Mouse (Mus musculus): ENCODE results near the gene Arhgap40. TPM values are rescaled to one million over a fixed set of nuclear protein-coding genes. Genes with fewer than 3 reads are reported as not detected.

Gene Arhgap40
- 0.11 and 0.15 TPM in 2 replicates for polyA plus RNA-seq (2014; fragmentation: Nextera tagmentation; extraction: Ambion mirVana)

DNA sequence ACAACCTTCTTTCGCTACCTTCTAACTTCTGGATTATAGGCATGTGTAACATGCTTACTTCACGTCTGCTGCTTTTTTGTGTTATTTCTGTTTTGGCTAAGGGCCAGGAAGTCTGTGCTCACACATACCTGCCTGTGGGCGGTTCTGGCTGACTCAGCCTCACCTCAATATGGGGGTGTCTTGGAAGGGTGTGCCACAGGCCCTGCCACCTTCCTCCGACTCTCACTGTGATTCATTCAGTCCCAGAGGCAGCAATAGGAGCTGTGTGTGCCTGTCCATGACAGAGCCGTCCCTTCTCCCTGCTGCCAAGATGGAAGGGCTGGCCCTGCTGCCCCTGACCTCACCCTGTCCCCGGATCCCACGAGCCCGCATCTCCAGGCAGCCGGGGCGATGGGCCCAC, at the start of gene Arhgap40:
Arhgap40 (plus strand) TSS at position 269 of the 400 bp plus-strand sequence.
- no peak within 1 kb of the TSS for H3K4me2 ChIP-seq (ENCODE audit: low read length)
- DNase-seq (ENCODE audit: low spot score) (no peak), ATAC-seq (replicated peaks; ENCODE audit: low FRiP score, low TSS enrichment, low read depth) (no peak)
- 82% methylated on average over 10 of the region's 10 CpGs for WGBS
- H3K4me3 ChIP-seq (ENCODE audit: low read depth, low read length), result no peak within 1 kb of the TSS
- H3K4me1 ChIP-seq (replicated peaks; ENCODE audit: control insufficient read depth, insufficient read depth, low read length), result no peaks in the 10 kb centered on the region
- H3K9ac ChIP-seq (ENCODE audit: low read length), result no peak within 1 kb of the TSS
- no peak within 1 kb of the TSS for H3K27ac ChIP-seq (ENCODE audit: low read depth)
- no peaks in the 10 kb centered on the region for H3K36me3 ChIP-seq (ENCODE audit: control insufficient read depth, insufficient read depth, low read length)
- H3K9me3 ChIP-seq (ENCODE audit: control insufficient read depth, low read length), result no peaks in the 10 kb centered on the region
- no peaks in the 10 kb centered on the region for H3K27me3 ChIP-seq (replicated peaks; ENCODE audit: control insufficient read depth, insufficient read depth, low read length)

DNA sequence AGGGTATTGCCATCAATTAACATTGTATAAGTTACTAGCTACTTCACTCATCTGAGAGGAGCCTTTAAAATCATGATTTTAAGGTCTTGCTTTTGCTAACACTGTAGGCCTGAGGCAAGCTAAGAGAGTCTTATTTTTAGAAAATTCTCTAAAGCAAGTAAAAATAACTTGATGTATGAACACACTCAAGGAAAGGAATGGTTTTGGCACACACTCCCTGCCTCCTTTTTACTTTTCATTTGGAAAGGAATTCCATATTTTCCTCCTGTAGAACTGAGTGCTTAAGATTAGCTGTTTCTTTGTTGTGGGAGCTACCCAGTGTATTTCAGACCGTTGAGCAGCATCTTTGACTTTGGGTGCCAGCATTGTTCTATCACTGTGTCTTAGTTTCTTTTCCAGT, 38.4 kb upstream of the Arhgap40 start:
- Histone ChIP-seq H3K9ac (ENCODE audit: low read length) (no peak overlapping the region), H3K4me1 (replicated peaks; ENCODE audit: control insufficient read depth, insufficient read depth, low read length) (no peaks in the 10 kb centered on the region), H3K4me3 (ENCODE audit: low read depth, low read length) (no peak overlapping the region), H3K9me3 (ENCODE audit: control insufficient read depth, low read length) (no peaks in the 10 kb centered on the region), H3K27me3 (replicated peaks; ENCODE audit: control insufficient read depth, insufficient read depth, low read length) (no peaks in the 10 kb centered on the region), H3K27ac (ENCODE audit: low read depth) (no peak overlapping the region), H3K4me2 (ENCODE audit: low read length) (no peak overlapping the region), H3K36me3 (ENCODE audit: control insufficient read depth, insufficient read depth, low read length) (peaks cover 79% of the 10 kb centered on the region)
- WGBS, result 90% methylated on average over 1 of the region's 1 CpGs
- no peak for DNase-seq (ENCODE audit: low spot score)
- ATAC-seq (replicated peaks; ENCODE audit: low FRiP score, low TSS enrichment, low read depth), result no peak

DNA sequence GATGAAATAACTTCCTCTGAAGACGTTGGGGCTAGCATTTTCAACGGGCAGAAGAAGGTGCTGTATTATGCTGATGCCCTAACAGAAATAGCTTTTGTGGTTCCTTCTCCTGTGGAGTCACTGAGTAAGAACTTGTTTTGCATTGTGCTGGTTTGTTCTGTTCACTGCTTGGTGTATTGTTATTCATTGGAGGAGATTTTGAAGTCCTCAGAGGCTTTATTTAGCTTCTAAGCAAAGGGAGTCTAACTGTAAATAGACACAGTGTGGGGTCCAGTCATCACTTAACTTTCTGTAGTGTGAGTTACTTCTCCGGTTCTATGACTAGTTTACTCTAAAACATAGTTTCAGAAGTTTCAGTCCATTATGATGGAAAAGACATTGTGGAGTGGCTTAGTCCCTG, 35.0 kb upstream of the Arhgap40 start:
- H3K27me3 ChIP-seq (replicated peaks; ENCODE audit: control insufficient read depth, insufficient read depth, low read length), result no peaks in the 10 kb centered on the region
- H3K9me3 ChIP-seq (ENCODE audit: control insufficient read depth, low read length), result no peaks in the 10 kb centered on the region

DNA sequence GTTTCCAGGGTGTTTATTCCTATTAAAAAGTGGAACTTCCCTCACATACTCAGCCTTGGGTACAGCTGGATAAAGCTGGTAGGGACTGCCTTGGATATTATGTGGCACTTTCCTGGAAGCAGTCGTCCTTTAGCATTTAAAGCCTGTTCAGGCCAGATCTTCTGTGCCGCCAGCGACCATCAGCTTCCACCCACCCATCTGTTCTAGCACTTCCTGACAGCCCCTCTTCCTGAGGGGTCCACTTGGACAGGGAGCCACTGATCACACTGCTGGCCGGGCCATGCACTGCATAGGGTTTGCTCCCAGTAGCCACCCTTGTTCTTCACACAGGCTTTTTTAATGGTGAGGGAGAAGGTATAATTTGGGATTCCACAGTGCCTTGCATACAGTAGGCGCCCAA, 14.1 kb upstream of the Arhgap40 start:
- no peak for ATAC-seq (replicated peaks; ENCODE audit: low FRiP score, low TSS enrichment, low read depth)
- whole genome bisulfite sequencing, result 81% methylated on average over 5 of the region's 5 CpGs
- Histone ChIP-seq H3K27ac (ENCODE audit: low read depth) (no peak overlapping the region), H3K9ac (ENCODE audit: low read length) (no peak overlapping the region), H3K36me3 (ENCODE audit: control insufficient read depth, insufficient read depth, low read length) (peaks cover 48% of the 10 kb centered on the region), H3K4me3 (ENCODE audit: low read depth, low read length) (no peak overlapping the region), H3K4me2 (ENCODE audit: low read length) (no peak overlapping the region), H3K4me1 (replicated peaks; ENCODE audit: control insufficient read depth, insufficient read depth, low read length) (no peaks in the 10 kb centered on the region), H3K27me3 (replicated peaks; ENCODE audit: control insufficient read depth, insufficient read depth, low read length) (no peaks in the 10 kb centered on the region), H3K9me3 (ENCODE audit: control insufficient read depth, low read length) (no peaks in the 10 kb centered on the region)
- no peak for DNase-seq (ENCODE audit: low spot score)

More for the DNA sequence above, 35.0 kb upstream of the Arhgap40 start:
- WGBS, result 80% methylated on average over 3 of the region's 3 CpGs
- peaks cover 86% of the 10 kb centered on the region for H3K36me3 ChIP-seq (ENCODE audit: control insufficient read depth, insufficient read depth, low read length)
- ATAC-seq (replicated peaks; ENCODE audit: low FRiP score, low TSS enrichment, low read depth) (no peak), DNase-seq (ENCODE audit: low spot score) (no peak)
- H3K27ac ChIP-seq (ENCODE audit: low read depth), result no peak overlapping the region
- H3K4me1 ChIP-seq (replicated peaks; ENCODE audit: control insufficient read depth, insufficient read depth, low read length), result no peaks in the 10 kb centered on the region
- no peak overlapping the region for H3K9ac ChIP-seq (ENCODE audit: low read length)
- H3K4me3 ChIP-seq (ENCODE audit: low read depth, low read length), result no peak overlapping the region
- no peak overlapping the region for H3K4me2 ChIP-seq (ENCODE audit: low read length)

DNA sequence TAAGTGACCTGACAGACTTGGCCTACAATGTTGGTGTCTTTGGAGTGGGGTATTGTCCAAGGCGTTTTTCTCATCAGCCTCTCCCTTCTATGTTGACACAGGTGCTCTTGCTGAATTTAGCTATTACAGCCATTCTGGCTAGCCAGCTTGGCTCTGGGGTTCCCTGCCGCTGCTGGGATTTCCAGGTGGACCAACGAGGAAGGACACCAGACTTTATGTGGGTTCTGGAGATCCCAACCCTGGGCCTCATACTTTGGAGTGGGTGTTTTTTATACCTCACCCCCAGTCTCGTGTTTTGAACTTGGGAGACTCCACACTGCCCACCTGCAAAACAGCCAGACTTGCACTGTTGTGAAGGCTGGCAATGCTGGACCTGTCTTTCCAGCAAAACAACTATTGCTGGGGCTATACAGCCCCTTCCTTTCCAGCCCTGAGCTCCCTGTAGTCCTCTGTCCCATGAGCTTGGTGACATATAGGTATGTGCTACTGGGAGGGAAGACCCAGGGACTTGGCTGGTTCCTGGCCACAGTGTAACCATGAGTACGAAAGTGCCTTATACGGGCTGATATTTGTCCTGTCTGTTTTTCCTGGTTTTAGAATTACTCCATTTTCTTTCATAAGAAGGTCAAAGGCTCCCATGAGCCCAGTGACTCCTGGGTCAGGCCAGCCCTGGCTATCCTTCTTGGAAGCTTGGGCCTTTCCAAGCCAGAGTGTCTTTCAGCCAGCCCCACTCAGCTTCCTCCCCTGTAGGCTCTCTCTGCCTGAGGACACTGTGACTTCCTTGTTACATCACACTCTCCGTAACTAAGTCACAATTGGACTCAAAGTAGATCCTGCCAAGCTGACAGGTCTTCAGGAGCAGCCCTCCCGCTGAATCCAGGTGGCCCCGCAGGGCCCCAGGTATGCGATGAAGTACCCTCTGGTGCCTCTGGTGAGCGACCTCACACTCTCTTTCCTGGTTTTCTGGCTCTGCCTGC, 10.5 kb upstream of the Arhgap40 start, which contains the start of gene Adig:
Adig (plus strand) TSS at position 777 of the 977 bp plus-strand sequence.
- H3K4me2 ChIP-seq (ENCODE audit: low read length), result no peak within 1 kb of the TSS
- H3K4me3 ChIP-seq (ENCODE audit: low read depth, low read length), result no peak within 1 kb of the TSS
- H3K27me3 ChIP-seq (replicated peaks; ENCODE audit: control insufficient read depth, insufficient read depth, low read length), result no peaks in the 10 kb centered on the region
- H3K4me1 ChIP-seq (replicated peaks; ENCODE audit: control insufficient read depth, insufficient read depth, low read length), result no peaks in the 10 kb centered on the region
- ATAC-seq (replicated peaks; ENCODE audit: low FRiP score, low TSS enrichment, low read depth), result no peak
- H3K9ac ChIP-seq (ENCODE audit: low read length), result no peak within 1 kb of the TSS
- H3K9me3 ChIP-seq (ENCODE audit: control insufficient read depth, low read length), result no peaks in the 10 kb centered on the region
- 72% methylated on average over 11 of the region's 11 CpGs for WGBS
- peaks cover 12% of the 10 kb centered on the region for H3K36me3 ChIP-seq (ENCODE audit: control insufficient read depth, insufficient read depth, low read length)
- peak; percentile 51 for DNase-seq (ENCODE audit: low spot score)
- no peak within 1 kb of the TSS for H3K27ac ChIP-seq (ENCODE audit: low read depth)

DNA sequence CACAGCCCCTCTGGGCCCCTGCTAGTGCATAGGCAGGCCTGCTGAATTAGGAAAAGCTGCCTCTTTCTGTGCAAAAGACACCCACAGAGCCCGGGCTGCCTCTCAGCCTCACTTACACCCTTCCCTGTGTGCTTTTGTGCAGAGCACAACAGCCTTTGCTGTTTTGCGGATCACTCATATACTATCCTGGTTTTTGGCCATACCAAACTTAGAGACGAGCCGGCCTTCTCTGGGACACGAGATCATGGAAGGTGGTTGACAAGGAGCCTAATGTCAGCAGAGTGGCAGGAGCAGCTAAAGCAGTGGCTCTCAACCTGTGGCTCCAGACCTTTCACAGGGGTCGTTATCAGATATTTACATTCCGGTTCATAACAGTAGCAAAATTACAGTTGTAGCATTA, 9.4 kb upstream of the Arhgap40 start:
- Histone ChIP-seq H3K27ac (ENCODE audit: low read depth) (no peak overlapping the region), H3K4me1 (replicated peaks; ENCODE audit: control insufficient read depth, insufficient read depth, low read length) (no peaks in the 10 kb centered on the region), H3K4me3 (ENCODE audit: low read depth, low read length) (no peak overlapping the region), H3K4me2 (ENCODE audit: low read length) (no peak overlapping the region), H3K9me3 (ENCODE audit: control insufficient read depth, low read length) (no peaks in the 10 kb centered on the region), H3K27me3 (replicated peaks; ENCODE audit: control insufficient read depth, insufficient read depth, low read length) (no peaks in the 10 kb centered on the region), H3K9ac (ENCODE audit: low read length) (no peak overlapping the region), H3K36me3 (ENCODE audit: control insufficient read depth, insufficient read depth, low read length) (0 out of 2 replicates have a peak, but pooled peaks cover 3% of the 10 kb centered on the region)
- 81% methylated on average over 7 of the region's 7 CpGs for WGBS
- DNase-seq (ENCODE audit: low spot score) (peak; percentile 45), ATAC-seq (replicated peaks; ENCODE audit: low FRiP score, low TSS enrichment, low read depth) (no peak)

DNA sequence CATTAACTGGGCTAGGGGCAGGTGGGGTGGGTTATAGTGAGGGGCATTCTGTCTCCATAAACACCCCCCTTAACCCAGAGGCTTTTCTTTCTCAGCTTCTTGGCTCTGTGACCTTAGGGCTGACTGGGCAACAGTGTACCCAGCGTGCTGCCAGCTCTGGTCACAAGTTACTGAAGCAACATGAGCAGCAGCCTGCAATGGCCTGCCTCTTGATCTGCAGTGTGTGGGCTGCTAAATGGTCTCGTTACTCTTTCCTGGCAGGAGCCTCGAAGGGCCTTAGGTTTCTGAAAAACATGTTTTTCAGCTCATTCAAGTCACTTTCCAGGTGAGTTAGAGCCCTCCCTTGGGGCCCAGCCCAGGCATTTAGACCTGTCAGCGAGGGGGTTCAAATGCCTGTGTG, 8.9 kb upstream of the Arhgap40 start:
- Histone ChIP-seq H3K4me3 (ENCODE audit: low read depth, low read length) (no peak overlapping the region), H3K27ac (ENCODE audit: low read depth) (no peak overlapping the region), H3K9me3 (ENCODE audit: control insufficient read depth, low read length) (no peaks in the 10 kb centered on the region), H3K4me2 (ENCODE audit: low read length) (no peak overlapping the region), H3K4me1 (replicated peaks; ENCODE audit: control insufficient read depth, insufficient read depth, low read length) (no peaks in the 10 kb centered on the region), H3K9ac (ENCODE audit: low read length) (no peak overlapping the region), H3K27me3 (replicated peaks; ENCODE audit: control insufficient read depth, insufficient read depth, low read length) (no peaks in the 10 kb centered on the region), H3K36me3 (ENCODE audit: control insufficient read depth, insufficient read depth, low read length) (0 out of 2 replicates have a peak, but pooled peaks cover 1% of the 10 kb centered on the region)
- 66% methylated on average over 4 of the region's 4 CpGs for WGBS
- DNase-seq (ENCODE audit: low spot score) (no peak), ATAC-seq (replicated peaks; ENCODE audit: low FRiP score, low TSS enrichment, low read depth) (no peak)

DNA sequence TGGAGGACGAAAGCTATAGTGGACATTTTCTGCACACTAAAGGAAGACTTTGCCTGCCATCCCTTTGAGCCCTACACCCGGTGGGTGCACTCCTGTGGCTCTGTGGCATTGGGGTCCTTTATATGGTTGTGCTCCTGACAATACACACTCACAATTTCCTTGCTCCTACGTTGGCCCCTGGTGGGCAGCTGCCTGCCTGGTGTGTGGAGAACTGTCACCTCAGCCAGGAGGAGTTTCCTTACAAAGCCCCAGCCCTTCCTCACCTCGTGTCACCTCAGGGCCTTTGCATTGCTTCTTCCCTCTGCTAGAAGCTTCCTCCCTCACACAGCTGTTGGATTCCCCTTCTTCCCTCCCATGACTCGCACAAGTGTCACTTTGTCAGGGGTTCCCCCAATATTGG, 6.1 kb upstream of the Arhgap40 start:
- H3K9me3 ChIP-seq (ENCODE audit: control insufficient read depth, low read length), result no peaks in the 10 kb centered on the region
- ATAC-seq (replicated peaks; ENCODE audit: low FRiP score, low TSS enrichment, low read depth), result no peak
- no peak overlapping the region for H3K27ac ChIP-seq (ENCODE audit: low read depth)
- no peak for DNase-seq (ENCODE audit: low spot score)
- WGBS, result 75% methylated on average over 5 of the region's 5 CpGs
- H3K27me3 ChIP-seq (replicated peaks; ENCODE audit: control insufficient read depth, insufficient read depth, low read length), result no peaks in the 10 kb centered on the region
- H3K4me2 ChIP-seq (ENCODE audit: low read length), result no peak overlapping the region
- no peak overlapping the region for H3K9ac ChIP-seq (ENCODE audit: low read length)
- H3K36me3 ChIP-seq (ENCODE audit: control insufficient read depth, insufficient read depth, low read length), result no peaks in the 10 kb centered on the region
- no peaks in the 10 kb centered on the region for H3K4me1 ChIP-seq (replicated peaks; ENCODE audit: control insufficient read depth, insufficient read depth, low read length)
- H3K4me3 ChIP-seq (ENCODE audit: low read depth, low read length), result no peak overlapping the region
